In genomic region chr2:154557184-154557832, GRCm38 (mm10) we compare ENCODE assay signal across 10 mouse cellular contexts. TPM values are rescaled to one million over a fixed set of nuclear protein-coding genes. Genes with fewer than 3 reads are reported as not detected.
A peak's percentile ranks its signal among the peaks of the same experiment; 100 is the strongest.
DNase-seq lines count a peak whose midpoint lies in the region; ATAC-seq and TF ChIP-seq lines count a peak whose summit lies in the region.
"Had no signal": no experiment of that assay in that cellular context is flagged by ENCODE, and none has a peak within 500 bp of the region (broad histone marks: within the 10 kb centered on the region; RNA-seq: fewer than 3 reads in every experiment).

No protein-coding gene starts in this region.

- no peak for TF ChIP-seq CTCF in hindbrain, postnatal 0 days (IDR thresholded peaks at IDR 0.05; ENCODE audit: low read depth)

- peaks cover 52% of the 10 kb centered on the region for H3K27me3 ChIP-seq in heart, embryonic 10.5 days (ENCODE audit: insufficient read depth, poor library complexity, severe bottlenecking)
- H3K27me3 ChIP-seq in hindbrain, postnatal 0 days (ENCODE audit: insufficient read depth, low read length), result no peaks in the 10 kb centered on the region

- no peak overlapping the region for H3K4me3 ChIP-seq in heart, embryonic 10.5 days
- no peak overlapping the region for H3K4me3 ChIP-seq in hindbrain, postnatal 0 days (ENCODE audit: low read length)

- ATAC-seq in hindbrain, postnatal 0 days, result no peak

- no peak overlapping the region for H3K9ac ChIP-seq in hindbrain, postnatal 0 days (replicated peaks; ENCODE audit: low read length)

- H3K36me3 ChIP-seq in heart, embryonic 10.5 days, result peaks cover 25% of the 10 kb centered on the region
- H3K36me3 ChIP-seq in hindbrain, postnatal 0 days (ENCODE audit: insufficient read depth, low read length), result no peaks in the 10 kb centered on the region

- DNase-seq in heart, embryonic 10.5 days (ENCODE audit: low spot score), result no peak
- DNase-seq in heart, postnatal 25 days (ENCODE audit: low spot score), result no peak
- DNase-seq in thymus, postnatal 14 days, result peak; percentile 32
- DNase-seq in thymus, postnatal 0 days (ENCODE audit: low spot score), result no peak
- DNase-seq in hindbrain, postnatal 0 days (ENCODE audit: low spot score), result peak; percentile 58
- DNase-seq in testis, postnatal 14 days (ENCODE audit: low spot score), result peak; percentile 69
- DNase-seq in layer of hippocampus, postnatal 14 days (ENCODE audit: low spot score in 2 of 2), result no peak
- no peak for DNase-seq in heart, adult 8-10 months (ENCODE audit: low spot score)
- DNase-seq: right cerebral cortex, postnatal 4 days had no signal

- 49% methylated on average over 5 of the region's 5 CpGs for WGBS in heart, embryonic 10.5 days
- 47% methylated on average over 5 of the region's 5 CpGs for WGBS in hindbrain, postnatal 0 days

- no peaks in the 10 kb centered on the region for H3K9me3 ChIP-seq in heart, embryonic 10.5 days
- H3K9me3 ChIP-seq in hindbrain, postnatal 0 days (ENCODE audit: low read length), result no peaks in the 10 kb centered on the region

- H3K27ac ChIP-seq in heart, embryonic 10.5 days, result peak overlapping the region; percentile 42; the same call in 1 of the 2 replicates
- peak overlapping the region; percentile 70; the same call in 1 of the 2 replicates for H3K27ac ChIP-seq in hindbrain, postnatal 0 days
- H3K27ac ChIP-seq: macrophage had no signal

- peaks cover 35% of the 10 kb centered on the region for H3K4me1 ChIP-seq in heart, embryonic 10.5 days
- peaks cover 32% of the 10 kb centered on the region for H3K4me1 ChIP-seq in hindbrain, postnatal 0 days (ENCODE audit: insufficient read depth, low read length)

- peak overlapping the region; percentile 72 for H3K4me2 ChIP-seq in hindbrain, postnatal 0 days (ENCODE audit: low read depth, low read length)

- intact Hi-C loops in heart, postnatal 25 days (cut with DNase I), result no loop called here

RNA-seq across cellular contexts. Expression of gene Necab3, which starts 1.4 kb away (rescaled TPM):
- polyA plus RNA-seq in heart, embryonic 10.5 days (2016; fragmentation: Nextera tagmentation; extraction: Ambion mirVana), result 0.94 and 1.6 TPM in 2 replicates
- total RNA-seq in heart, postnatal 25 days (2021), result under 1 TPM; 0.36 to 0.39 TPM
- 5.1 TPM in 2 replicates for polyA plus RNA-seq in thymus, postnatal 0 days (2015; fragmentation: Nextera tagmentation; extraction: Ambion mirVana)
- total RNA-seq in hindbrain, postnatal 0 days (2014; rRNA removed), result 35.1 and 52.2 TPM in 2 replicates
- 22.9 and 27.0 TPM in 2 replicates for polyA plus RNA-seq in hindbrain, postnatal 0 days (2015; fragmentation: Nextera tagmentation; extraction: Ambion mirVana)
- 10 to 100 TPM; 27.7 to 28.0 TPM for total RNA-seq in layer of hippocampus, postnatal 14 days (2021)
- 1 to 10 TPM in 1 of 4 experiments, under 1 TPM in 3; 0.25 to 1.2 (median 0.60) TPM for total RNA-seq in heart, adult 8-10 months (2022)

RNA-seq across cellular contexts. Expression of gene Actl10, which starts 5.7 kb away (rescaled TPM):
- polyA plus RNA-seq in heart, embryonic 10.5 days (2016; fragmentation: Nextera tagmentation; extraction: Ambion mirVana), result 0.31 and 0.43 TPM in 2 replicates
- not detected for total RNA-seq in heart, postnatal 25 days (2021)
- 0.09 and 0.10 TPM in 2 replicates for polyA plus RNA-seq in thymus, postnatal 0 days (2015; fragmentation: Nextera tagmentation; extraction: Ambion mirVana)
- 0.52 TPM in 1 of 2 replicates, not detected in the other for total RNA-seq in hindbrain, postnatal 0 days (2014; rRNA removed)
- 0.23 TPM in 1 of 2 replicates, not detected in the other for polyA plus RNA-seq in hindbrain, postnatal 0 days (2015; fragmentation: Nextera tagmentation; extraction: Ambion mirVana)
- total RNA-seq in layer of hippocampus, postnatal 14 days (2021), result not detected
- not detected for total RNA-seq in heart, adult 8-10 months (2022)
- polyA plus RNA-seq: macrophage had no signal

RNA-seq across cellular contexts. Expression of gene 1700003F12Rik, which starts 10.4 kb away (rescaled TPM):
- polyA plus RNA-seq in heart, embryonic 10.5 days (2016; fragmentation: Nextera tagmentation; extraction: Ambion mirVana), result 1.2 and 1.5 TPM in 2 replicates
- total RNA-seq in heart, postnatal 25 days (2021), result not detected
- polyA plus RNA-seq in thymus, postnatal 0 days (2015; fragmentation: Nextera tagmentation; extraction: Ambion mirVana), result 1.1 and 2.6 TPM in 2 replicates
- 0.90 and 1.9 TPM in 2 replicates for total RNA-seq in hindbrain, postnatal 0 days (2014; rRNA removed)
- 3.9 and 4.0 TPM in 2 replicates for polyA plus RNA-seq in hindbrain, postnatal 0 days (2015; fragmentation: Nextera tagmentation; extraction: Ambion mirVana)
- total RNA-seq in layer of hippocampus, postnatal 14 days (2021), result 1 to 10 TPM; 1.0 to 1.4 TPM
- total RNA-seq in heart, adult 8-10 months (2022), result not detected

RNA-seq across cellular contexts. Expression of gene E2f1, which starts 12.4 kb away (rescaled TPM):
- polyA plus RNA-seq in heart, embryonic 10.5 days (2016; fragmentation: Nextera tagmentation; extraction: Ambion mirVana), result 18.0 and 18.6 TPM in 2 replicates
- total RNA-seq in heart, postnatal 25 days (2021), result 1 to 10 TPM; 1.1 to 1.2 TPM
- polyA plus RNA-seq in thymus, postnatal 0 days (2015; fragmentation: Nextera tagmentation; extraction: Ambion mirVana), result 14.7 and 16.8 TPM in 2 replicates
- total RNA-seq in hindbrain, postnatal 0 days (2014; rRNA removed), result 6.3 and 6.7 TPM in 2 replicates
- polyA plus RNA-seq in hindbrain, postnatal 0 days (2015; fragmentation: Nextera tagmentation; extraction: Ambion mirVana), result 8.4 and 8.7 TPM in 2 replicates
- total RNA-seq in layer of hippocampus, postnatal 14 days (2021), result 1 to 10 TPM; 7.1 to 8.0 TPM
- 1 to 10 TPM in 1 of 4 experiments, under 1 TPM in 3; 0.25 to 1.2 (median 0.47) TPM for total RNA-seq in heart, adult 8-10 months (2022)

RNA-seq across cellular contexts. Expression of gene Pxmp4, which starts 46.2 kb away (rescaled TPM):
- polyA plus RNA-seq in heart, embryonic 10.5 days (2016; fragmentation: Nextera tagmentation; extraction: Ambion mirVana), result 19.9 and 21.5 TPM in 2 replicates
- total RNA-seq in heart, postnatal 25 days (2021), result 10 to 100 TPM; 23.9 to 26.0 TPM
- 51.8 and 52.1 TPM in 2 replicates for polyA plus RNA-seq in thymus, postnatal 0 days (2015; fragmentation: Nextera tagmentation; extraction: Ambion mirVana)
- 24.8 and 31.1 TPM in 2 replicates for total RNA-seq in hindbrain, postnatal 0 days (2014; rRNA removed)
- 21.9 and 24.1 TPM in 2 replicates for polyA plus RNA-seq in hindbrain, postnatal 0 days (2015; fragmentation: Nextera tagmentation; extraction: Ambion mirVana)
- total RNA-seq in layer of hippocampus, postnatal 14 days (2021), result 10 to 100 TPM; 17.2 to 19.8 TPM
- 10 to 100 TPM; 25.0 to 31.0 (median 27.2) TPM for total RNA-seq in heart, adult 8-10 months (2022)

Comparison
In these comparisons a context has a peak if more than half of its experiments do, and no peak if none do; other contexts are left out.
1. DNase-seq: peak in thymus, postnatal 14 days (single experiment), hindbrain, postnatal 0 days (single experiment) and testis, postnatal 14 days (single experiment); none in heart, embryonic 10.5 days (single experiment), heart, postnatal 25 days (single experiment), thymus, postnatal 0 days (single experiment), layer of hippocampus, postnatal 14 days (0 of 2) and heart, adult 8-10 months (single experiment).
2. RNA of gene Necab3, which starts 1.4 kb away (total RNA-seq): 35.1 to 52.2 TPM in hindbrain, postnatal 0 days and 27.7 to 28.0 TPM in layer of hippocampus, postnatal 14 days; 0.25 to 1.2 TPM in heart, adult 8-10 months and 0.36 to 0.39 TPM in heart, postnatal 25 days; every median in the first group is over 10 times any median in the second.